Mouse (Mus musculus): ENCODE results near the gene Ddx17.
A peak's percentile ranks its signal among the peaks of the same experiment; 100 is the strongest.

Gene Ddx17

GRCm38 (mm10) chr15:79546410-79547288 is at the start of gene Ddx17:
Gene Ddx17 (minus strand): TSS chr15:79546741.
- DNase-seq (ENCODE audit: low read depth, low spot score): peak; percentile 98
- H3K36me3 ChIP-seq (ENCODE audit: control insufficient read depth, insufficient read depth, low read length, poor library complexity, severe bottlenecking): peaks cover 7% of the 10 kb centered on the region; the same call in 1 of the 2 replicates

GRCm38 (mm10) chr15:79581581-79581980 is 35.0 kb upstream of the Ddx17 start:
- Histone ChIP-seq H3K36me3 (ENCODE audit: control insufficient read depth, insufficient read depth, low read length, poor library complexity, severe bottlenecking) (no peaks in the 10 kb centered on the region), H3K27me3 (ENCODE audit: control insufficient read depth, insufficient read depth, low read length, poor library complexity, severe bottlenecking) (no peaks in the 10 kb centered on the region)
- peak; percentile 3 for DNase-seq (ENCODE audit: low read depth, low spot score)

More at GRCm38 (mm10) chr15:79546410-79547288, at the start of gene Ddx17:
- no peaks in the 10 kb centered on the region for H3K27me3 ChIP-seq (ENCODE audit: control insufficient read depth, insufficient read depth, low read length, poor library complexity, severe bottlenecking)

- Histone ChIP-seq H3K36me3 (ENCODE audit: control insufficient read depth, insufficient read depth, low read length, poor library complexity, severe bottlenecking) (no peaks in the 10 kb centered on the region), H3K27me3 (ENCODE audit: control insufficient read depth, insufficient read depth, low read length, poor library complexity, severe bottlenecking) (no peaks in the 10 kb centered on the region)
- DNase-seq (ENCODE audit: low read depth, low spot score): no peak
These were observed 31.3 kb upstream of the Ddx17 start for GRCm38 (mm10) chr15:79577671-79578426.

- H3K27me3 ChIP-seq (ENCODE audit: control insufficient read depth, insufficient read depth, low read length, poor library complexity, severe bottlenecking): no peaks in the 10 kb centered on the region
- DNase-seq (ENCODE audit: low read depth, low spot score): no peak
- no peaks in the 10 kb centered on the region for H3K36me3 ChIP-seq (ENCODE audit: control insufficient read depth, insufficient read depth, low read length, poor library complexity, severe bottlenecking)
These were observed 30.4 kb upstream of the Ddx17 start for GRCm38 (mm10) chr15:79576947-79577346.

- H3K36me3 ChIP-seq (ENCODE audit: control insufficient read depth, insufficient read depth, low read length, poor library complexity, severe bottlenecking): no peaks in the 10 kb centered on the region
- no peaks in the 10 kb centered on the region for H3K27me3 ChIP-seq (ENCODE audit: control insufficient read depth, insufficient read depth, low read length, poor library complexity, severe bottlenecking)
- DNase-seq (ENCODE audit: low read depth, low spot score): no peak
These were observed 29.1 kb upstream of the Ddx17 start for GRCm38 (mm10) chr15:79575543-79576222.

- DNase-seq (ENCODE audit: low read depth, low spot score): no peak
- Histone ChIP-seq H3K27me3 (ENCODE audit: control insufficient read depth, insufficient read depth, low read length, poor library complexity, severe bottlenecking) (peaks cover 2% of the 10 kb centered on the region; the same call in 1 of the 2 replicates), H3K36me3 (ENCODE audit: control insufficient read depth, insufficient read depth, low read length, poor library complexity, severe bottlenecking) (no peaks in the 10 kb centered on the region)
These were observed 15.9 kb upstream of the Ddx17 start for GRCm38 (mm10) chr15:79562417-79562816.

- no peaks in the 10 kb centered on the region for H3K36me3 ChIP-seq (ENCODE audit: control insufficient read depth, insufficient read depth, low read length, poor library complexity, severe bottlenecking)
- DNase-seq (ENCODE audit: low read depth, low spot score): no peak
- peaks cover 2% of the 10 kb centered on the region; the same call in 1 of the 2 replicates for H3K27me3 ChIP-seq (ENCODE audit: control insufficient read depth, insufficient read depth, low read length, poor library complexity, severe bottlenecking)
These were observed 13.1 kb upstream of the Ddx17 start for GRCm38 (mm10) chr15:79559649-79560048.

- DNase-seq (ENCODE audit: low read depth, low spot score): no peak
- Histone ChIP-seq H3K27me3 (ENCODE audit: control insufficient read depth, insufficient read depth, low read length, poor library complexity, severe bottlenecking) (no peaks in the 10 kb centered on the region), H3K36me3 (ENCODE audit: control insufficient read depth, insufficient read depth, low read length, poor library complexity, severe bottlenecking) (no peaks in the 10 kb centered on the region)
These were observed 6.0 kb upstream of the Ddx17 start for GRCm38 (mm10) chr15:79552566-79552965.

- peaks cover 6% of the 10 kb centered on the region; the same call in 1 of the 2 replicates for H3K36me3 ChIP-seq (ENCODE audit: control insufficient read depth, insufficient read depth, low read length, poor library complexity, severe bottlenecking)
- no peaks in the 10 kb centered on the region for H3K27me3 ChIP-seq (ENCODE audit: control insufficient read depth, insufficient read depth, low read length, poor library complexity, severe bottlenecking)
- no peak for DNase-seq (ENCODE audit: low read depth, low spot score)
These were observed 1.7 kb upstream of the Ddx17 start for GRCm38 (mm10) chr15:79548226-79548625.

GRCm38 (mm10) chr15:79547289-79547820 is 814 bp upstream of the Ddx17 start:
- no peak for DNase-seq (ENCODE audit: low read depth, low spot score)
- H3K27me3 ChIP-seq (ENCODE audit: control insufficient read depth, insufficient read depth, low read length, poor library complexity, severe bottlenecking): no peaks in the 10 kb centered on the region
- H3K36me3 ChIP-seq (ENCODE audit: control insufficient read depth, insufficient read depth, low read length, poor library complexity, severe bottlenecking): peaks cover 7% of the 10 kb centered on the region; the same call in 1 of the 2 replicates

GRCm38 (mm10) chr15:79545921-79546399 is 581 bp downstream of the Ddx17 start:
- Histone ChIP-seq H3K36me3 (ENCODE audit: control insufficient read depth, insufficient read depth, low read length, poor library complexity, severe bottlenecking) (peaks cover 7% of the 10 kb centered on the region; the same call in 1 of the 2 replicates), H3K27me3 (ENCODE audit: control insufficient read depth, insufficient read depth, low read length, poor library complexity, severe bottlenecking) (no peaks in the 10 kb centered on the region)
- no peak for DNase-seq (ENCODE audit: low read depth, low spot score)

GRCm38 (mm10) chr15:79545496-79545895 is 1.0 kb downstream of the Ddx17 start:
- DNase-seq (ENCODE audit: low read depth, low spot score): no peak
- Histone ChIP-seq H3K27me3 (ENCODE audit: control insufficient read depth, insufficient read depth, low read length, poor library complexity, severe bottlenecking) (no peaks in the 10 kb centered on the region), H3K36me3 (ENCODE audit: control insufficient read depth, insufficient read depth, low read length, poor library complexity, severe bottlenecking) (peaks cover 9% of the 10 kb centered on the region; the same call in 1 of the 2 replicates)

- H3K36me3 ChIP-seq (ENCODE audit: control insufficient read depth, insufficient read depth, low read length, poor library complexity, severe bottlenecking): peaks cover 15% of the 10 kb centered on the region; the same call in 1 of the 2 replicates
- DNase-seq (ENCODE audit: low read depth, low spot score): no peak
- H3K27me3 ChIP-seq (ENCODE audit: control insufficient read depth, insufficient read depth, low read length, poor library complexity, severe bottlenecking): no peaks in the 10 kb centered on the region
These were observed 2.6 kb downstream of the Ddx17 start for GRCm38 (mm10) chr15:79543968-79544367.

- no peak for DNase-seq (ENCODE audit: low read depth, low spot score)
- Histone ChIP-seq H3K36me3 (ENCODE audit: control insufficient read depth, insufficient read depth, low read length, poor library complexity, severe bottlenecking) (peaks cover 32% of the 10 kb centered on the region), H3K27me3 (ENCODE audit: control insufficient read depth, insufficient read depth, low read length, poor library complexity, severe bottlenecking) (no peaks in the 10 kb centered on the region; the same call in 1 of the 2 replicates)
These were observed 12.7 kb downstream of the Ddx17 start for GRCm38 (mm10) chr15:79533796-79534195.

Measured in splenic B cell, adult 2 months (primary cell).